Mouse (Mus musculus) midbrain, embryonic 10.5 days (tissue): Measurements from ENCODE around the gene Gpr146. TPM values are rescaled to one million over a fixed set of nuclear protein-coding genes. Genes with fewer than 3 reads are reported as not detected.

ENCODE experiments used
- DNase-seq: peaks from one replicate; pipeline ENCODE4 v3.0.0-alpha.2; 2017; ENCODE audit warnings: low spot score
- H3K27ac ChIP-seq: fragments of 300-500 bp; sonication (generic); replicated peaks from 2 replicates; pipeline ENCODE4 v1.5.1; 2016; ENCODE audit warnings: mild to moderate bottlenecking
- H3K27me3 ChIP-seq: fragments of 300-500 bp; sonication (generic); 2 replicates; pipeline ENCODE4 v1.6.1; 2016; ENCODE audit warnings: low read depth, mild to moderate bottlenecking; ENCODE audit not compliant: poor library complexity, severe bottlenecking
- H3K36me3 ChIP-seq: fragments of 300-500 bp; sonication (generic); 2 replicates; pipeline ENCODE4 v1.6.1; 2016; ENCODE audit warnings: mild to moderate bottlenecking, moderate library complexity
- H3K4me1 ChIP-seq: fragments of 300-500 bp; sonication (generic); 2 replicates; pipeline ENCODE4 v1.6.1; 2016
- H3K4me3 ChIP-seq: fragments of 300-500 bp; sonication (generic); 2 replicates; pipeline ENCODE4 v1.5.1; 2016; ENCODE audit warnings: mild to moderate bottlenecking, moderate library complexity
- H3K9me3 ChIP-seq: fragments of 300-500 bp; sonication (generic); replicated peaks from 2 replicates; pipeline ENCODE4 v1.6.1; 2016; ENCODE audit warnings: mild to moderate bottlenecking
- WGBS: fragments of 180-500 bp; shearing (Covaris S2); methylation state at CpG from one replicate; pipeline ENCODE4 v1.1.7; 2016; 5-methylcytosine and 5-hydroxymethylcytosine counted together
- polyA plus RNA-seq: library from polyadenylated mRNA; unstranded; fragments of >200 nt; fragmentation: Nextera tagmentation; extraction: Ambion mirVana; gene quantifications from 2 replicates; pipeline ENCODE4 v1.2.1, GENCODE M21; 2016

The Gpr146 gene
- polyA plus RNA-seq, 1 experiment from 2014 or later, result 1.7 TPM

GRCm38 (mm10) chr5:139344687-139345363 is 32.7 kb upstream of the Gpr146 start:
- under 1% methylated on average over 33 of the region's 33 CpGs for WGBS
- peak overlapping the region; percentile 88 for H3K4me3 ChIP-seq
- H3K4me1 ChIP-seq, result peaks cover 18% of the 10 kb centered on the region
- H3K9me3 ChIP-seq, result no peaks in the 10 kb centered on the region
- peak overlapping the region; percentile 93 for H3K27ac ChIP-seq
- DNase-seq, result peak; percentile 95
- peaks cover 14% of the 10 kb centered on the region; the same call in 1 of the 2 replicates for H3K27me3 ChIP-seq
- peaks cover 31% of the 10 kb centered on the region for H3K36me3 ChIP-seq

- DNase-seq, result no peak
- Histone ChIP-seq H3K27ac (peak overlapping the region; percentile 72), H3K27me3 (peaks cover 14% of the 10 kb centered on the region; the same call in 1 of the 2 replicates), H3K36me3 (peaks cover 26% of the 10 kb centered on the region), H3K4me3 (peak overlapping the region; percentile 88), H3K9me3 (no peaks in the 10 kb centered on the region), H3K4me1 (peaks cover 18% of the 10 kb centered on the region)
- 13% methylated on average over 5 of the region's 5 CpGs for WGBS
Observed at GRCm38 (mm10) chr5:139345364-139345714, 32.2 kb upstream of the Gpr146 start.

DNA sequence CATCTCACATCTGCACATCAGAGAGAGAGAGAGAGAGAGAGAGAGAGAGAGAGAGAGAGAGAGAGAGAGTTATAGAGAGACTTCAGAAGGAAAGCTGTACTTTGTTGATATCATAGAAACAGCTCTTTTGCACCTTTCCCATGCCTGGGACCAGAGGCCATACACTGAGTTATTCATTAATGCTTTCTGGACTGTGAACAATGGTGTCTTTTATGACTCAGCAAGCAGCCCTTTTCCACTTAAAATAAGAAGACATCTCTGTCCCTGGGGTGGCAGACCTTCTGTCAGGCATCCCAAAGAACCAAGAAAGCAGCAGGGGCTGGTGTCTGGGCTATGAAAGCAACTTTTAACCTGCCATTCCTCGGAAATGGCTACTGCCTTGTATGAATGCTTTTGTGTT is 30.3 kb upstream of the Gpr146 start:
- 79% methylated on average over 1 of the region's 1 CpGs for WGBS
- Histone ChIP-seq H3K27me3 (peaks cover 27% of the 10 kb centered on the region), H3K4me1 (peaks cover 32% of the 10 kb centered on the region)

GRCm38 (mm10) chr5:139349713-139350112 is 27.8 kb upstream of the Gpr146 start:
- H3K27ac ChIP-seq, result no peak overlapping the region
- H3K27me3 ChIP-seq, result peaks cover 27% of the 10 kb centered on the region
- no peak overlapping the region for H3K4me3 ChIP-seq
- no peaks in the 10 kb centered on the region for H3K36me3 ChIP-seq
- DNase-seq, result no peak
- 86% methylated on average over 6 of the region's 6 CpGs for WGBS
- no peaks in the 10 kb centered on the region for H3K9me3 ChIP-seq
- H3K4me1 ChIP-seq, result peaks cover 20% of the 10 kb centered on the region

More for the DNA sequence above, 30.3 kb upstream of the Gpr146 start:
- no peak for DNase-seq
- Histone ChIP-seq H3K36me3 (peaks cover 9% of the 10 kb centered on the region), H3K27ac (no peak overlapping the region), H3K9me3 (no peaks in the 10 kb centered on the region), H3K4me3 (no peak overlapping the region)

DNA sequence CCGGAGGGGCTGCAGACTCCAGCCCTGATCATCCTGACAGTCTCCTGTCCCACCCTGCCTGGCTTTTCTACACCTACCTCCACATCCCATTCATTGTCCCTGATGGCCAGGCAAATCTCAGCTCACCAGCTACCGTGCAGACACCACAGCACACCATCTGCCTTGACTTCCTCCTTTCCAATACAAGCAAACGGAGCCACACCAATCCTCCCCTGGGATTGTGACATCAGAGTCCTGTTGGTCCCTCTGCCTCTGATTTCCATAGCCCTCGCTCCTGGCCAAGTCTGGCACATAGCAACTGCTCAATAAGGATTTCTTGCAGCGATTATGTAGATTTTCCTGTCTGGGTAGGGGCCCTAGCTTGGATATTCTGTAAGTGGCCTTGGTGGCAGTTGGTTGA is 26.4 kb upstream of the Gpr146 start, which contains the start of gene Cox19:
Gene Cox19 (minus strand): TSS at position 285 of the 400 bp plus-strand sequence.
- peaks cover 14% of the 10 kb centered on the region for H3K4me1 ChIP-seq
- no peaks in the 10 kb centered on the region for H3K9me3 ChIP-seq
- peaks cover 26% of the 10 kb centered on the region for H3K27me3 ChIP-seq
- no peak within 1 kb of the TSS for H3K4me3 ChIP-seq
- 57% methylated on average over 5 of the region's 5 CpGs for WGBS
- DNase-seq, result no peak
- peak within 1 kb of the TSS; percentile 33; the same call in 1 of the 2 replicates for H3K27ac ChIP-seq
- H3K36me3 ChIP-seq, result no peaks in the 10 kb centered on the region

DNA sequence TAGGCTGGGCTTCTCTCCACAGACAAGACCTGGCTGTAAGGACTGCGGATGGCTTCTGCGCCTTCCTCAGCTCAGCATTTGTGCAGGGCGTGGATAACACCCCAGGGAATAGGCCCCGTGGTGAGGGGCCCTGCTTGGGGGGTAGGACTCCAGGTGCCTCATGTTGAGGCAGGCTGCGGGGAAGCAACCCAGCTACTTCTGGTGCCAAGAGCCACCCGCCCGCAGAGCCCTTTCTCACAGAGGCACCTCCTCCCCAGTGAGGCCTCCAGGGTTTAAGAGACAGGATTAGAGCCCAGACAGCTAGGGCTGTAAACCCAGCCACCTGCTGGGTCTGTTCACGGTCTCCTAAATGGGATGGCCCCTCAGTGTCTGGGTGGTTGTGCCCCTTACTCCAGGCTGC is 25.9 kb upstream of the Gpr146 start:
- Histone ChIP-seq H3K36me3 (no peaks in the 10 kb centered on the region), H3K4me1 (peaks cover 14% of the 10 kb centered on the region), H3K9me3 (no peaks in the 10 kb centered on the region), H3K27ac (peak overlapping the region; percentile 33; the same call in 1 of the 2 replicates), H3K27me3 (peaks cover 21% of the 10 kb centered on the region), H3K4me3 (no peak overlapping the region)
- no peak for DNase-seq
- 27% methylated on average over 8 of the region's 8 CpGs for WGBS

- DNase-seq, result no peak
- H3K27ac ChIP-seq, result peak within 1 kb of the TSS; percentile 33; the same call in 1 of the 2 replicates
- peaks cover 18% of the 10 kb centered on the region for H3K27me3 ChIP-seq
- WGBS, result 62% methylated on average over 6 of the region's 6 CpGs
- H3K36me3 ChIP-seq, result no peaks in the 10 kb centered on the region
- H3K4me3 ChIP-seq, result no peak within 1 kb of the TSS
- H3K4me1 ChIP-seq, result peaks cover 14% of the 10 kb centered on the region
- H3K9me3 ChIP-seq, result no peaks in the 10 kb centered on the region
Observed at GRCm38 (mm10) chr5:139352317-139352716, 25.2 kb upstream of the Gpr146 start, which contains the start of gene Cyp2w1. Cyp2w1 (plus strand) TSS chr5:139352617.

GRCm38 (mm10) chr5:139353496-139353895 is 24.0 kb upstream of the Gpr146 start:
- Histone ChIP-seq H3K9me3 (no peaks in the 10 kb centered on the region), H3K27me3 (peaks cover 13% of the 10 kb centered on the region), H3K27ac (no peak overlapping the region), H3K4me1 (peaks cover 14% of the 10 kb centered on the region), H3K36me3 (0 out of 2 replicates have a peak, but pooled peaks cover 2% of the 10 kb centered on the region), H3K4me3 (no peak overlapping the region)
- DNase-seq, result peak; percentile 30
- 64% methylated on average over 10 of the region's 10 CpGs for WGBS

DNA sequence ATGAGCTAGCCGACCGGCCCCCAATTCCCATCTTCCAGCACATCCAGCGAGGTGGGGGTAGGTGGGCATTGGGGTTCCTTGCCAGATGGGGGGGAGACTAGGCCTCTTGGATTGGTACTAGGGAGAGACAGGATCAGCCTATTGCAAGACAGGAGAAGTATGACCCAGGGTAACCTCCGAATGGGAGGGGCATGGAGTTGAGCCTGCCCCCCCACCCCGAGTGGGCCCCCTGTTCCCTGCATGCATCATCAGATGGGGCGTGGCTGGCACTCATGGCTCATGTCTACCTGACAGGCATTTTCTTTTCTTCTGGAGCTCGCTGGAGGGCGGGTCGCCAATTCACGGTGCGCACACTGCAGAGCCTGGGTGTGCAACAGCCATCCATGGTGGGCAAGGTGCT is 23.6 kb upstream of the Gpr146 start:
- Histone ChIP-seq H3K9me3 (no peaks in the 10 kb centered on the region), H3K4me3 (no peak overlapping the region), H3K4me1 (peaks cover 14% of the 10 kb centered on the region), H3K27me3 (peaks cover 13% of the 10 kb centered on the region), H3K36me3 (0 out of 2 replicates have a peak, but pooled peaks cover 4% of the 10 kb centered on the region), H3K27ac (no peak overlapping the region)
- WGBS, result 85% methylated on average over 11 of the region's 11 CpGs
- no peak for DNase-seq

DNA sequence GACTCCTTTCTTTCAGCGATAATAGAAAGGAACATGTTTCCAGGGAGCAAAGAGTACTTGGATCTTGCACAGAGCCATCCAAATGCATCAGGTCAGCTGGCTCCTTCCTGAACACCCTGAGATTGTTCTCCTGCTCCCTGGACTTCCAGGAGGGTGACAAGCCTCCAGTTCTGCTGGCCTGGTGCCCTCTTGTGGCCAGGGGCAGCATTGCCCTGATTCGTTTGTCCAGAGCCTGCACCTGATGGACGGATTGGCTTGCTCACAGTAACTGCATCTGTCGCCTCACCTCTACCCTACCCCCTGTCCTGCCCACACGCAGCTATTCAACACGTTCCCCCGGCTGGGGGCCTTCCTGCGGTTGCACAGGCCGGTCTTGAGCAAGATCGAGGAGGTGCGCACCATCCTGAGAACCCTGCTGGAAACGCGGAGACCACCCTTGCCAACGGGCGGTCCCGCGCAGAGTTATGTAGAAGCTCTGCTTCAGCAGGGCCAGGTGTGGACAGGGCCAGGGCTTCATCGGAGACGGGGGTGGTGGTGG is 22.2 kb upstream of the Gpr146 start:
- Histone ChIP-seq H3K27ac (no peak overlapping the region), H3K9me3 (no peaks in the 10 kb centered on the region), H3K4me3 (no peak overlapping the region), H3K27me3 (peaks cover 13% of the 10 kb centered on the region), H3K4me1 (peaks cover 14% of the 10 kb centered on the region), H3K36me3 (peaks cover 11% of the 10 kb centered on the region; the same call in 1 of the 2 replicates)
- peak; percentile 78 for DNase-seq
- WGBS, result 37% methylated on average over 19 of the region's 19 CpGs

DNA sequence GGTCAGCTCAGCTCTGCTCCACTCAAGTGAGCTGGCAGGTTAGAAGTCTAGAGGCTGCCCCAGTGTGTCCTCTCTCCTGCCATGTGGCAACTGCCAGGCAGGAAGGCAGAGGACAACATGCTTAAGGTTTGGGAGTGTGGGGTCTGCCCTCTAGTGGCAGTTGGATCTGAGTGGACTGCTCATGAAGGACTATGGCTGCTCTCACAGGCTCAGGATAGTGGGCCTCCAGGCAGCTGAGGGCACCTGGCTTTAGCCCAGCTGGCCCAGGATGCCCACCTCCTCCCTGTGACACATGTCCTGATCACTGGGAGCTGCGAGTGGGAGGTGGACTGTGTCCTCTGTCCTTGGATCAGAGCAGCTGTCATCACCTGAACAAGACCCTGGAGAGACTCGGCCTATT is 18.8 kb upstream of the Gpr146 start:
- WGBS, result 74% methylated on average over 2 of the region's 2 CpGs
- Histone ChIP-seq H3K9me3 (no peaks in the 10 kb centered on the region), H3K4me3 (no peak overlapping the region), H3K27ac (no peak overlapping the region), H3K27me3 (no peaks in the 10 kb centered on the region), H3K36me3 (peaks cover 28% of the 10 kb centered on the region), H3K4me1 (no peaks in the 10 kb centered on the region)
- peak; percentile 31 for DNase-seq

DNA sequence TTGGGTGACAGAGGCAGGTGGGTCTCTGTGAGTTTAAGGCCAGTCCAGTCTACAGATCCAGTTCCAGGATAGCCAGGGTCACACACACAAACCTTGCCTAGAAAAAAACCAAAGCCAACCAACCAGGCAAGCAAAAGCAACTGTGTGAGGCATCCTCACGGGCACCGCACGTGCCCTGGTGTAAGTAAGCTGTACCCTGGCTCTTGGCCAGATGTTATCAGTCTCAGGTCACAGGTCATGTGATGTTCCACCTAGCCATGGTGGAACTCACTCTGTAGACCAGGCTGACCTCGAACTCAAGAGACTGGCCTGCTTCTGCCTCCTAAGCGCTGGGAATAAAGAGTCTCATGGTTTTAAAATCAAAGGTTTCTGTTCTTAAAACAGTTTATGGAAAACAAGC is 18.3 kb upstream of the Gpr146 start:
- 94% methylated on average over 5 of the region's 5 CpGs for WGBS
- H3K9me3 ChIP-seq, result no peaks in the 10 kb centered on the region
- no peak for DNase-seq

GRCm38 (mm10) chr5:139363858-139364257 is 13.6 kb upstream of the Gpr146 start:
- Histone ChIP-seq H3K9me3 (no peaks in the 10 kb centered on the region), H3K36me3 (peaks cover 27% of the 10 kb centered on the region), H3K27ac (no peak overlapping the region), H3K27me3 (no peaks in the 10 kb centered on the region), H3K4me3 (no peak overlapping the region), H3K4me1 (peaks cover 23% of the 10 kb centered on the region)
- 68% methylated on average over 7 of the region's 7 CpGs for WGBS
- DNase-seq, result no peak

More for the DNA sequence above, 18.3 kb upstream of the Gpr146 start:
- H3K4me3 ChIP-seq, result no peak overlapping the region
- H3K27me3 ChIP-seq, result no peaks in the 10 kb centered on the region
- H3K4me1 ChIP-seq, result peaks cover under 1% of the 10 kb centered on the region
- peaks cover 31% of the 10 kb centered on the region for H3K36me3 ChIP-seq
- no peak overlapping the region for H3K27ac ChIP-seq
